Mouse (Mus musculus): ENCODE measurements around the gene Tctex1d1.

GRCm38 (mm10) chr4:102986917-102987316 is 8.5 kb downstream of the Tctex1d1 start:
- TF ChIP-seq TAL1 (IDR thresholded peaks at IDR 0.05; ENCODE audit: low read length) (no peak), GATA1 (IDR thresholded peaks at IDR 0.05; ENCODE audit: low read length) (no peak)
